Mouse (Mus musculus): Measurements from ENCODE around the gene Gdpd5.
"Not testable (repeated sequence)": the region's sequence is repeated elsewhere in the genome, so short reads cannot be mapped to it uniquely, and the experiment has no call there.

Gdpd5 gene

GRCm38 (mm10) chr7:99476558-99477114, 95.4 kb downstream of the Gdpd5 start:
- DNase-seq (ENCODE audit: low read depth, low spot score), result no peak

- DNase-seq (ENCODE audit: low read depth, low spot score), result no peak
Observed at GRCm38 (mm10) chr7:99477235-99477634, 96.0 kb downstream of the Gdpd5 start.

GRCm38 (mm10) chr7:99482637-99483036, 101.4 kb downstream of the Gdpd5 start:
- DNase-seq (ENCODE audit: low read depth, low spot score), result no peak

GRCm38 (mm10) chr7:99483271-99483923, 102.2 kb downstream of the Gdpd5 start, which contains the start of gene Rps3:
Gene Rps3 (minus strand): TSS chr7:99483738.
- peak; percentile 98 for DNase-seq (ENCODE audit: low read depth, low spot score)

GRCm38 (mm10) chr7:99483924-99484319, 102.7 kb downstream of the Gdpd5 start:
- no peak for DNase-seq (ENCODE audit: low read depth, low spot score)

- no peak for DNase-seq (ENCODE audit: low read depth, low spot score)
Observed at GRCm38 (mm10) chr7:99484679-99485078, 103.5 kb downstream of the Gdpd5 start.

- no peak for DNase-seq (ENCODE audit: low read depth, low spot score)
Observed at GRCm38 (mm10) chr7:99489708-99490107, 108.5 kb downstream of the Gdpd5 start.

GRCm38 (mm10) chr7:99499128-99499527, 117.9 kb downstream of the Gdpd5 start:
- DNase-seq (ENCODE audit: low read depth, low spot score), result no peak

GRCm38 (mm10) chr7:99500201-99500600, 119.0 kb downstream of the Gdpd5 start:
- peak; percentile 61 for DNase-seq (ENCODE audit: low read depth, low spot score)

GRCm38 (mm10) chr7:99500655-99501054, 119.4 kb downstream of the Gdpd5 start:
- no peak for DNase-seq (ENCODE audit: low read depth, low spot score)

- no peak for DNase-seq (ENCODE audit: low read depth, low spot score)
Observed at GRCm38 (mm10) chr7:99501148-99501547, 119.9 kb downstream of the Gdpd5 start.

- no peak for DNase-seq (ENCODE audit: low read depth, low spot score)
Observed at GRCm38 (mm10) chr7:99504556-99504955, 123.3 kb downstream of the Gdpd5 start.

GRCm38 (mm10) chr7:99508187-99508586, 127.0 kb downstream of the Gdpd5 start:
- not testable (repeated sequence) for DNase-seq (ENCODE audit: low read depth, low spot score)

- DNase-seq (ENCODE audit: low read depth, low spot score), result peak; percentile 40
Observed at GRCm38 (mm10) chr7:99510087-99510501, 128.9 kb downstream of the Gdpd5 start.

Measured in brain, embryonic 18.5 days (tissue).